Mouse (Mus musculus) embryonic facial prominence, embryonic 12.5 days (tissue): ENCODE data around the gene Abcb5. TPM values are rescaled to one million over a fixed set of nuclear protein-coding genes. Genes with fewer than 3 reads are reported as not detected.
A peak's percentile ranks its signal among the peaks of the same experiment; 100 is the strongest.

Experiments used
- ATAC-seq: fragments of 200-750 bp; cut with Nextera tagmentation; 2 replicates; pipeline ENCODE4 v1.8.0; 2017; ENCODE audit not compliant: insufficient number of reproducible peaks, insufficient read depth, low FRiP score, low TSS enrichment
- H3K27ac ChIP-seq: fragments of 300-500 bp; sonication (generic); 2 replicates; pipeline ENCODE4 v1.5.1; 2016; ENCODE audit warnings: mild to moderate bottlenecking
- H3K27me3 ChIP-seq: fragments of 300-500 bp; sonication (generic); 2 replicates; pipeline ENCODE4 v1.6.1; 2016; ENCODE audit warnings: mild to moderate bottlenecking, moderate library complexity
- H3K36me3 ChIP-seq: fragments of 300-500 bp; sonication (generic); 2 replicates; pipeline ENCODE4 v1.6.1; 2016; ENCODE audit warnings: mild to moderate bottlenecking
- H3K4me1 ChIP-seq: fragments of 300-500 bp; sonication (generic); 2 replicates; pipeline ENCODE4 v1.6.1; 2016
- H3K4me2 ChIP-seq: fragments of 300-500 bp; sonication (generic); replicated peaks from 2 replicates; pipeline ENCODE4 v1.6.1; 2016; ENCODE audit warnings: mild to moderate bottlenecking, moderate library complexity
- H3K4me3 ChIP-seq: fragments of 300-500 bp; sonication (generic); 2 replicates; pipeline ENCODE4 v1.5.1; 2016; ENCODE audit warnings: mild to moderate bottlenecking
- H3K9ac ChIP-seq: fragments of 300-500 bp; sonication (generic); 2 replicates; pipeline ENCODE4 v1.6.1; 2016; ENCODE audit warnings: mild to moderate bottlenecking, moderate library complexity
- H3K9me3 ChIP-seq: fragments of 300-500 bp; sonication (generic); 2 replicates; pipeline ENCODE4 v1.6.1; 2016; ENCODE audit warnings: mild to moderate bottlenecking, moderate library complexity
- WGBS: fragments of 180-500 bp; shearing (Covaris S2); methylation state at CpG from one replicate; pipeline ENCODE4 v1.1.7; 2016; 5-methylcytosine and 5-hydroxymethylcytosine counted together
- polyA plus RNA-seq: library from polyadenylated mRNA; unstranded; fragments of >200 nt; fragmentation: Nextera tagmentation; extraction: Ambion mirVana; gene quantifications from 2 replicates; pipeline ENCODE4 v1.2.1, GENCODE M21; 2016

Gene Abcb5
- polyA plus RNA-seq, 1 experiment from 2014 or later: not detected

GRCm38 (mm10) chr12:118847381-118847780 is 118.8 kb downstream of the Abcb5 start:
- Histone ChIP-seq H3K4me1 (peaks cover 8% of the 10 kb centered on the region), H3K9ac (no peak overlapping the region), H3K36me3 (no peaks in the 10 kb centered on the region), H3K4me2 (peak overlapping the region; percentile 60), H3K9me3 (no peaks in the 10 kb centered on the region), H3K27ac (no peak overlapping the region), H3K4me3 (peak overlapping the region; percentile 37), H3K27me3 (peaks cover 71% of the 10 kb centered on the region)
- no peak for ATAC-seq
- WGBS: under 1% methylated on average over 17 of the region's 17 CpGs

- peaks cover 67% of the 10 kb centered on the region for H3K27me3 ChIP-seq
- no peak overlapping the region for H3K27ac ChIP-seq
- H3K9ac ChIP-seq: peak overlapping the region; percentile 24; the same call in 1 of the 2 replicates
- H3K4me1 ChIP-seq: peaks cover 8% of the 10 kb centered on the region
- peak overlapping the region; percentile 37 for H3K4me3 ChIP-seq
- no peaks in the 10 kb centered on the region for H3K36me3 ChIP-seq
- WGBS: under 1% methylated on average over 59 of the region's 59 CpGs
- ATAC-seq: peak; percentile 26; the same call in 1 of the 2 replicates
- peak overlapping the region; percentile 60 for H3K4me2 ChIP-seq
- no peaks in the 10 kb centered on the region for H3K9me3 ChIP-seq
Measured at GRCm38 (mm10) chr12:118846649-118847321, 119.4 kb downstream of the Abcb5 start.

- H3K36me3 ChIP-seq: no peaks in the 10 kb centered on the region
- H3K4me1 ChIP-seq: peaks cover 8% of the 10 kb centered on the region
- no peak for ATAC-seq
- H3K27me3 ChIP-seq: peaks cover 70% of the 10 kb centered on the region
- no peaks in the 10 kb centered on the region for H3K9me3 ChIP-seq
- H3K4me3 ChIP-seq: peak within 1 kb of the TSS; percentile 37
- H3K27ac ChIP-seq: no peak within 1 kb of the TSS
- H3K9ac ChIP-seq: peak within 1 kb of the TSS; percentile 24; the same call in 1 of the 2 replicates
- under 1% methylated on average over 6 of the region's 6 CpGs for WGBS
- H3K4me2 ChIP-seq: peak within 1 kb of the TSS; percentile 60
Measured at GRCm38 (mm10) chr12:118846221-118846620, 120.0 kb downstream of the Abcb5 start, which contains the start of gene Sp8. TSS of gene Sp8 (plus strand) at chr12:118846329.

GRCm38 (mm10) chr12:118845351-118845750 is 120.9 kb downstream of the Abcb5 start:
- H3K4me2 ChIP-seq: no peak overlapping the region
- no peak overlapping the region for H3K27ac ChIP-seq
- H3K9ac ChIP-seq: no peak overlapping the region
- ATAC-seq: no peak
- 4% methylated on average over 3 of the region's 3 CpGs for WGBS
- H3K36me3 ChIP-seq: no peaks in the 10 kb centered on the region
- no peak overlapping the region for H3K4me3 ChIP-seq
- H3K27me3 ChIP-seq: peaks cover 74% of the 10 kb centered on the region
- no peaks in the 10 kb centered on the region for H3K9me3 ChIP-seq
- H3K4me1 ChIP-seq: peaks cover 8% of the 10 kb centered on the region

- 11% methylated on average over 3 of the region's 3 CpGs for WGBS
- H3K27ac ChIP-seq: no peak overlapping the region
- H3K9ac ChIP-seq: no peak overlapping the region
- peaks cover 8% of the 10 kb centered on the region for H3K4me1 ChIP-seq
- no peak for ATAC-seq
- no peak overlapping the region for H3K4me3 ChIP-seq
- no peaks in the 10 kb centered on the region for H3K36me3 ChIP-seq
- peaks cover 74% of the 10 kb centered on the region for H3K27me3 ChIP-seq
- H3K4me2 ChIP-seq: no peak overlapping the region
- H3K9me3 ChIP-seq: no peaks in the 10 kb centered on the region
Measured at GRCm38 (mm10) chr12:118844841-118845240, 121.4 kb downstream of the Abcb5 start.

- H3K4me3 ChIP-seq: no peak overlapping the region
- no peak overlapping the region for H3K27ac ChIP-seq
- no peak overlapping the region for H3K4me2 ChIP-seq
- no peak overlapping the region for H3K9ac ChIP-seq
- no peak for ATAC-seq
- H3K4me1 ChIP-seq: peaks cover 4% of the 10 kb centered on the region
- no peaks in the 10 kb centered on the region for H3K36me3 ChIP-seq
- peaks cover 74% of the 10 kb centered on the region for H3K27me3 ChIP-seq
- no peaks in the 10 kb centered on the region for H3K9me3 ChIP-seq
Measured at GRCm38 (mm10) chr12:118844111-118844510, 122.1 kb downstream of the Abcb5 start.

GRCm38 (mm10) chr12:118842671-118843411 is 123.4 kb downstream of the Abcb5 start:
- H3K27me3 ChIP-seq: peaks cover 73% of the 10 kb centered on the region
- H3K4me3 ChIP-seq: no peak overlapping the region
- H3K9me3 ChIP-seq: no peaks in the 10 kb centered on the region
- 1% methylated on average over 33 of the region's 33 CpGs for WGBS
- peak overlapping the region; percentile 22 for H3K4me2 ChIP-seq
- no peak for ATAC-seq
- H3K4me1 ChIP-seq: peaks cover 3% of the 10 kb centered on the region; the same call in 1 of the 2 replicates
- no peaks in the 10 kb centered on the region for H3K36me3 ChIP-seq
- 0 out of 2 replicates have a peak overlapping the region, but pooled peaks have one; percentile 5 for H3K27ac ChIP-seq
- H3K9ac ChIP-seq: no peak overlapping the region

DNA sequence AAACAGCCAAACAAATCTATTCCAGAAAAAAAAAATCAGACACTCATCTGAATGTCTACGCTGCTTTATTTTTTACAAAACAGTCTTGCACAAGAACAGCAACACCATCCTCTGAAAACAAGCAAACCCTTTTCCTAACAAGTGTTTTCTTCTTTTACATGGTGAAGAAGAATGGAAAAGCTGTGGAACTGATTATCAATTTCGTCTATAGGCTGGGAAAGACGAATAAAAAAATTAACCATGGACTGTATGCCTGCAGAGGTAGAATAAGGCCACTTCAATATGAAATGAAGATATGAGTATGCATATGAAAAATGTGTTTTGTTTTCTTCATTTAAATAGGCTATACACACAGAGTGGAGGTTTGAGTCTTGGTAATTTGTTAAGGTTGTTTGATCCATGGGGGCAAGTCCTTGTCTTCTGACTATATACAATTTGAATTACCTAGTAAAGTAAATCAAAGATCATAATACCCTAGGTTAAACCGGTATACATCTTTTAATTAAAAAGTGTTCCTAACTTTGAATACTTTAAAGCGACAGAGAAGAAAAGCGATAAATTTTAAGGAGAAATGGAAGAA is 124.2 kb downstream of the Abcb5 start:
- Histone ChIP-seq H3K9me3 (no peaks in the 10 kb centered on the region), H3K27ac (no peak overlapping the region), H3K4me2 (no peak overlapping the region), H3K4me3 (no peak overlapping the region), H3K36me3 (no peaks in the 10 kb centered on the region), H3K9ac (no peak overlapping the region), H3K4me1 (peaks cover 7% of the 10 kb centered on the region; the same call in 1 of the 2 replicates), H3K27me3 (peaks cover 74% of the 10 kb centered on the region)
- ATAC-seq: no peak
- WGBS: 8% methylated on average over 6 of the region's 6 CpGs

GRCm38 (mm10) chr12:118841381-118841922 is 124.8 kb downstream of the Abcb5 start:
- no peak for ATAC-seq
- Histone ChIP-seq H3K4me1 (0 out of 2 replicates have a peak, but pooled peaks cover 8% of the 10 kb centered on the region), H3K4me2 (no peak overlapping the region), H3K9ac (no peak overlapping the region), H3K27me3 (peaks cover 74% of the 10 kb centered on the region), H3K9me3 (no peaks in the 10 kb centered on the region), H3K27ac (no peak overlapping the region), H3K36me3 (no peaks in the 10 kb centered on the region), H3K4me3 (no peak overlapping the region)
- 5% methylated on average over 5 of the region's 5 CpGs for WGBS

- Histone ChIP-seq H3K4me1 (0 out of 2 replicates have a peak, but pooled peaks cover 8% of the 10 kb centered on the region), H3K27me3 (peaks cover 75% of the 10 kb centered on the region), H3K9me3 (no peaks in the 10 kb centered on the region), H3K4me2 (no peak overlapping the region), H3K9ac (no peak overlapping the region), H3K4me3 (no peak overlapping the region), H3K27ac (no peak overlapping the region), H3K36me3 (no peaks in the 10 kb centered on the region)
- WGBS: 2% methylated on average over 11 of the region's 12 CpGs
- ATAC-seq: no peak
Measured at GRCm38 (mm10) chr12:118840861-118841260, 125.4 kb downstream of the Abcb5 start.

DNA sequence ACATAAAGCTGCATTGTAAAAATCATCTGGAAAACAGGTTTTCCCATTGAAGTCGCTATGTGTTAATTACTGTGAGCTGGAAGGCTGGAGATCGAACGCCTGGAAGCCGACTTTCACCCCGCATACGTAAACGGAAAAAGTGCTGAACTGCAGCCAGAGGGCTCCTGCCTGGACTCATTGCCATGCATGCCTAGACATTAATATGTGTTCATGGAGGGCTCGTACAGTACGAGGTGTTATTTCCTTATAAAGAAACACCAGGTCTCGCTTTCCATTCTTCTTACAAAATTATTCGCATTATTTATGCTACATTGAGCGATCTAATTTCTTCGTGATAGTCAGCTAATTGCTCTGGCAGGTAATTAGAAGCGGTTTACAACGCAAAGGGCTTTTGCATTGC is 125.9 kb downstream of the Abcb5 start:
- no peak overlapping the region for H3K4me3 ChIP-seq
- ATAC-seq: no peak

More for the DNA sequence above, 125.9 kb downstream of the Abcb5 start:
- Histone ChIP-seq H3K4me2 (no peak overlapping the region), H3K27ac (no peak overlapping the region), H3K9ac (no peak overlapping the region), H3K27me3 (peaks cover 75% of the 10 kb centered on the region), H3K9me3 (no peaks in the 10 kb centered on the region), H3K4me1 (0 out of 2 replicates have a peak, but pooled peaks cover 8% of the 10 kb centered on the region), H3K36me3 (no peaks in the 10 kb centered on the region)
- under 1% methylated on average over 15 of the region's 15 CpGs for WGBS
